Mouse (Mus musculus) heart, postnatal 4 days (tissue): ENCODE measurements around the gene Ormdl3. TPM values are rescaled to one million over a fixed set of nuclear protein-coding genes. Genes with fewer than 3 reads are reported as not detected.

Experiments
- DNase-seq: peaks from one replicate; pipeline ENCODE4 v3.0.0; 2021
- total RNA-seq, 2 experiments: library from RNA; stranded (reverse); gene quantifications; 2 replicates each; pipeline ENCODE4 v1.2.3; 2021

The Ormdl3 gene
- total RNA-seq, 2 experiments from 2014 or later: 36.5 to 41.5 TPM

- DNase-seq: peak; percentile 65
Measured at GRCm38 (mm10) chr11:98588833-98589281, 1.7 kb upstream of the Ormdl3 start.

DNA sequence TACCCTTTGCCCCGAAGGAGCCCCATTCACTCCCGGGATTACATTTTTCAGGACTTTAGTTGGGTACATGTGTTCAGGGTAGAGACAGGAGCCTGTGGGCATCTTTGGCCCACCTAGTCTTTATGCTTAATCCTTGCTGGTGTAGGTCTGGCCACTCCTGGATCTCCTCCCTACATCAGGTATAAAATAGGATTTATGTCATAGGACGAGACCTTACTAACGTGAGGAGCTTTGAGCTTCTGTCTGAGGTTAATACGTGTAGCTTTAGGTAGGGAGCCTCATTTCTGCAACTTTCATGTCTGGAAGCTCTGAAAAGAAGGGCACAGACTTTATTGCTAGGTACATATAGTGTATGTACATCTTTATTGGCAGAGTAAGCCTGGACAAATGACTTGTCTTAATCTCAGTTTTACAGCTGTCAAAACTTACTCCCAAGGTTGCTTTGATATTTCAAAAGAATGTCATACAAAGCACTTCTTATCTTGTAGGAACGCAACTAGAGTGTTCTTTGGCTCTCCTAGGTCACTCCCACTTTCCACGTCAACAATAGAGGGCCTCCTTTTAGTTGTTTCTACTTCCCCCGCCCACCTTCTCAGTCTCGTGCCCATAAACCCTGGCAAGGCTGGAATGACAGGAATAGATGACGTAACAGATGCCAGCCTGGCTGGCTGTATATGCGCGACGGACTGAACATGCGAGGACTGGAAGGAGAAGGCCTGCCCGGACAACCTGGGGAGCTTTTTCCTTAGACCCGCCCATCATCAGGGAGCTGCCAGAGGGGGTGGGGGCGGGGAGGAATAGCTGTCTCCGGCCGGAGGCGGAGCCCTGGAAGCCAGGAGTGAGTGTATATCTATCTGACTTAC is 747 bp upstream of the Ormdl3 start:
- peak; percentile 83 for DNase-seq

DNA sequence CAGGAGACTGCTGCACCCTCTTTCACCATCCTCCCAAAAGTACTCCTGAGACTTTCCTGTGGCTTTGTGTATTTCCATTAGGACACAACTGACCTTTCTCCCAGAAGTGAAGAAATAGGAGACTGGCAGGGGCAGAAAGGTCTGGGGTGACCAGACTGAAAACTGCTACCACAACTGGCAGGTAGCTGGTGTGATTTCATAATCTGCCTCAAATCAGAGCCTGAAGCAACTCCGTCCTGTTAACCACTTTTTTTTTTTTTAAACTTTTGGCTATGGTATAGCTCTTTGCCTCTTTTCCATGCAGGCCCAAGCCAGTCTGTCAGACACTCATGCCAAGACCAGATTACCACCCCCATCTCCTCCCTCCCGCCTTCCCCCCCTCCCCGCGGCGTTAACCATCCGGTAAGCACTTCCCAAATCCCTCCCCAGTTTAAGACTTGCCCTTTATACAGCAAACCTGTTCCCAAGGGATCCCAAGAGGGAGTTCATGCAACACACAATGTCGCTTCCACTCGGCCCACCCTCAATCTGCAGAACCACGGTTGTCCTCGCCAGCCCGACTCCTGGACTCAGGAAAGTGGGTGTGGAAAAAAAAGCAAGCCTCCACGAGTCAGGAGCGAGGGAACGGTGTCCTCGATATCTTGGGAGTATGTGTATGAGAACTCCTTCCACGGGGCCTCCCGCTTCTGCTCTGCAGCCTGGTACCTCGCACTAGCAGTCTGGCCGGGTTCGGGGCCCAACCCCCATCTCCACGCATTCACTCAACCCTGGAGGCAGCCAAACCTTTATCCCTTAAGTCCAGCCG is 879 bp downstream of the Ormdl3 start:
- DNase-seq: no peak

- no peak for DNase-seq
Measured at GRCm38 (mm10) chr11:98584629-98585177, 2.5 kb downstream of the Ormdl3 start.

DNA sequence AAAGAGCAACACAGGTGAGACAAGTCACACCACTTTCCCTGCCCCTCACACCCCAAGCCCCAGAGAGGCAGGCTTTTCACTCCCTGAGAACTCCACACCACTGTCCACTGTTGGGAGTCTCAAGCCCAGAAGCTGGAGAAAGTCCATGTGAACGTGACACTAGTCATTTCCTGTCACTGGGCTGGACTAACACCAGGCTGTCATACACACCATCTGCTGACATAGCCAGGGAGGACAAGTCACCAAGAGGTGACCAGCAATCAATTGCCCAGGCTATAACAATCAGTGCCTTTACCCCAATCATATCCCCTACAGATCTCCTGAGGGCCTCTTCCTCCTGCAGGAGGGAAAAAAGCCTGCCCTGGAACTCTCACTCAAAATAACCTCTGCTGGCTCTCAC is 3.0 kb downstream of the Ormdl3 start:
- DNase-seq: no peak

GRCm38 (mm10) chr11:98583571-98583970 is 3.6 kb downstream of the Ormdl3 start:
- no peak for DNase-seq

- no peak for DNase-seq
Measured at GRCm38 (mm10) chr11:98583265-98583552, 4.0 kb downstream of the Ormdl3 start.

DNA sequence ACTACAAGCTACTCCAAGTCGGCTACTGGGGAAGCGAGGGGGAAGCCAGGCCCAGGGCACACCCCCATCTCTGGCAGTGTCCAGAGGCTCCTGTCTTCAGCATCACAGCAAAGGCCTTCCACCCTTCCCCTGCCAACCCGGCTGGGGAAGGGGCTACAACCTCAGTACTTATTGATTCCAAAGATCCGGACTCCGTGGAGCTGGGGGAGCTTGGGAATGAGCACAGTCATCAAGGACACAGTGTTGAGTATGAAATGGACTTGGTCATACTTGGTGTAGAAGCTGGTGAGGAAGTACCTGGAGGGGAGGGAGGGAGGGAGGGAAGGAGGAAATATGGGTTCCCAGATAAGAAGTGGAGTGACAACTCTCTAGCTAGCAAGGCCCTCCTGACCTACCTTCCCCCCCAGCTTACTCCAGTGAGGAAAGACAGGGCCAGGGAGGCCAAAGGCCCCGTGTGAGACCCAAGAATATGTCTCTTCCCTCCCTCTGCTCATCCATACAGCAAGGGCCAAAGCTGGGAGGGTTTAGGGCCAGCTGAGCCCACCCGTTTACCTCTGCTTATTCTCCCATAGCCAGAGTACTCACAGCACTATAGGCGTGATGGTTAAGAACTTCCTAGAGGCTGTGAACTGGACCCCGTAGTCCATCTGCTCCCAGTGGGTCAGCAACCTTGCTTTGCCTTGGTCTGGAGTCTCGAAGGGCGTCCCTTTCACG is 4.5 kb downstream of the Ormdl3 start:
- no peak for DNase-seq

DNA sequence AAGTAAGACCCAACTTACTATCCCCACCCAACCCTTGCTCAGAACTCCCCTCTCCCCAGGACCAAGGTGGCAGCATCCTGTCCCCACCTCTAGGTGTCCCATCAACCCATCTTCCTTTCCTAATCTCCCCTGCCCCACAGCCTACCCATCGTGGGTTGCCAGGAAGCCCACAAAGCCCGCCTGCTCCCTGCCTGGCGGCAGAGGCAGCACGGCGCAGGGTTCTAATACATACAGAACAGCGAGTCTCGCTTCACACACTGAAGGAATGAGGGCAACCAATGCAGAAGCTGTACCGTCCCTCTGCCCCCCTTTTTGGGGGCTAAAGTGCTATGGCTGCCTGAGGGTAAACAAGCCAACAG is 5.2 kb downstream of the Ormdl3 start:
- DNase-seq: no peak

GRCm38 (mm10) chr11:98581286-98582029 is 5.7 kb downstream of the Ormdl3 start:
- DNase-seq: no peak

- no peak for DNase-seq
Measured at GRCm38 (mm10) chr11:98580301-98581121, 6.7 kb downstream of the Ormdl3 start.

DNA sequence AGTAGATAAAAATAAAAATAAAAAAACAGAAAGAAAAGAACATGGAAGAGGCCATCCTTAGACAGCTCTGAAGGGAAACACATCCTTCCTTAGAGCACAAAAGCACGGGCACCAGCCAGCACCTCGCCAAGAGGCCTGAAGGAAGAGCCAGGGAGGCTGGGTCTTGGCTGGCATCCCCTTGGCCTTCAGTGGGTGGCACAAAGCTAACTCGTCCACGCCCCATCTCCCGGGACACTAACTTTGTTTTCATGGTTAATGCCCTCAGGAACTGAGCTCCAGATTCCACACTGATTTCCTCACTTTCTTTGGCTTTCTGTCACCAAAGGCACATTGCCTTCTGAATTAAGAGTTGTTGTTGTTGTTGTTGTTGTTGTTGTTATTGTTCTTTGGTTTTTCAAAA is 9.4 kb downstream of the Ormdl3 start:
- no peak for DNase-seq

- no peak for DNase-seq
Measured at GRCm38 (mm10) chr11:98569461-98569860, 17.7 kb downstream of the Ormdl3 start.

DNA sequence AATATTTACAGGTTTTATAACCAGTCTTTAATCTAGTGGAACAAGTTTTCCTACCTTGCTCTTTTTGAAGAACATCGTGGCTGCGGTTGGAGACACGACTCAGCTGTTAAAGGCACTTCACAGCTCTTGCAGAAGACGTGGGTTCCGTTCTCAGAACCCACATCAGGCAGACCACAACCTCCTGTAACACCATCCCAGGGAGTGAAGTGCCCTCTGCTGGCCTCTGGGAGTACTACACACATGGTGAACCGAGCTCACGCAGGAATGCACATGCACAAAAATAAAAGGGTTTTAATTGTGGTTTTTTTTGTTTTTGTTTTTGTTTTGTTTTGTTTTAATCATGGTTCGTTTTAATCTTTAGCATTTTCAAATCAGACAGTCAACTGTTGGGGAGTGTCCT is 18.8 kb downstream of the Ormdl3 start:
- DNase-seq: no peak

DNA sequence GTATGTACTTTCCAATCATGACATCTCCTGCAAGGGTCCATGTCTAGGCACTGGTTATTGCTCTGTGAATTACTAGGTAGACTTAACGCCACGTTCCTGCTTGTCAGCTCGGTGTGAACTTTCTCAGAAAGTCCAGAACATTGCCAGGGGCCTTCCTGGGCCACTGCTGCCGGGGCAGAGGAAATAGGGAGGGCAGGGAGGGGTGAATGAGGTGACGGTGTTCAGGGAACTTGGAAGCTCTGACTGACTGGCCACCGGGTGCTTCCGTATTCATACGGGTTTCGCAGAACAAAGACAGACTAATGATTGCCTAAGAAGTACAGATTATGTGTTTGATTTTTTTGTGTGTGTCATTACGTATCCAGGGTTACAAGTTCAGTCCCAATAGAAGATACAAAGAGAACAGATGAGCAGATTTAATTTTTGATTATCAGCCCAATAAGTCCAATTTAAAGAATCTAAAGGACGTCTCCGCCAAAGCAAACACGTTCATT is 23.2 kb downstream of the Ormdl3 start:
- DNase-seq: no peak

DNA sequence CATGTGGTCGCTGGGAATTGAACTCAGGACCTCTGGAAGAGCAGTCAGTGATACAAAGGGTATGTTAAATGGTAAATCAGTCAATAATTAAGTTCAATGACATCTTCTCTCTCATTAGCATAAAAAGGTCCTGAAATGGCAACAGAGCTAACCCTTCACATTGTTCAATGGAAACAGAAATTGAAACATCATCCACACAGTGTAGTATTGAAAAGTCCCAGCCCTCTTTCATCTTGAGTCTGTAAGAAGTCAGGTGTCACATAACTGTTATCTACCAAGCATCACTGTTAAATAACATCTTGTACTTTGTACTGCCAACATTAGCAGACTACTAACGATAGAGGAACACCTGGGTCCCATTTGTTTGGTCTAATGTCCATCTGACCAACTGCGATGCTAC is 24.1 kb downstream of the Ormdl3 start:
- no peak for DNase-seq

- DNase-seq: no peak
Measured at GRCm38 (mm10) chr11:98560942-98561341, 26.2 kb downstream of the Ormdl3 start.

GRCm38 (mm10) chr11:98555124-98555700 is 32.0 kb downstream of the Ormdl3 start:
- no peak for DNase-seq

DNA sequence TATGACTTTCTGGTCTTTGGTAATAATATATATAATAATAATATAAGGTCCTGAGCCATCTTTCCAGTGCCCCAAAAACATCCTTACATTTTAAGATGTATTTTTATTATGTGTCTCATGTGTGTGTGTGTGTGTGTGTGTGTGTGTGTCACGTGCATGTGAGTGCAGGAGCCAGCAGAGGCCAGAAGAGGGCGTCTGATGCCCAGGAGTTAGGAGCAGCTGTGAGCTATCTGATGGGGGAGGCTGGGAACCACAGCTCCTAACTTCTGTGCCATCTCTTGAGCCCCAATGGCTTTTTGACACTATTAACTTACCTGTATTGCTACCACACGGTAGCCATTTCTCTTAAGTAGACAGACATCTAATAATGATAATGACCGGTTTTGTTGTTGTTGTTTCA is 33.2 kb downstream of the Ormdl3 start:
- no peak for DNase-seq

- peak; percentile 89 for DNase-seq
Measured at GRCm38 (mm10) chr11:98550975-98551828, 36.0 kb downstream of the Ormdl3 start, which contains the start of gene Zpbp2. TSS of gene Zpbp2 (plus strand) at chr11:98551097.
